Mouse (Mus musculus) megakaryocyte progenitor cell, adult 5-6 weeks (primary cell): Measurements from ENCODE around the gene Rab37. TPM values are rescaled to one million over a fixed set of nuclear protein-coding genes. Genes with fewer than 3 reads are reported as not detected.

ENCODE experiments used
- ATAC-seq: replicated peaks from 2 replicates; pipeline ENCODE4 v1.8.0; 2016; ENCODE audit warnings: mild to moderate bottlenecking, moderate TSS enrichment, inconsistent platforms; ENCODE audit not compliant: poor library complexity
- total RNA-seq, 2 experiments: library from RNA; stranded (forward) in 1 of 2; stranded (reverse) in 1 of 2; fragments of 157-497, 149-512 nt in 1 of 2; fragments of 200-1000 nt in 1 of 2; gene quantifications; 2 replicates each; pipeline versions ENCODE4 v1.2.3 to v1.2.4; 2015 to 2017

The Rab37 gene
- total RNA-seq, 2 experiments from 2014 or later, result 8.5 to 9.6 TPM

GRCm38 (mm10) chr11:115189304-115189703 lies 98.1 kb downstream of the Rab37 start:
- peak; percentile 22 for ATAC-seq

GRCm38 (mm10) chr11:115192180-115192579 lies 100.9 kb downstream of the Rab37 start:
- no peak for ATAC-seq

GRCm38 (mm10) chr11:115194693-115195092 lies 103.5 kb downstream of the Rab37 start:
- no peak for ATAC-seq

- ATAC-seq, result peak; percentile 85
These were observed 104.7 kb downstream of the Rab37 start for GRCm38 (mm10) chr11:115195933-115196332.

- ATAC-seq, result no peak
These were observed 106.3 kb downstream of the Rab37 start for GRCm38 (mm10) chr11:115197558-115197957.

- ATAC-seq, result no peak
These were observed 107.7 kb downstream of the Rab37 start for GRCm38 (mm10) chr11:115198932-115199384.

- ATAC-seq, result no peak
These were observed 109.3 kb downstream of the Rab37 start for GRCm38 (mm10) chr11:115200520-115200919.

- peak; percentile 97 for ATAC-seq
These were observed 111.1 kb downstream of the Rab37 start for GRCm38 (mm10) chr11:115202316-115202715.

GRCm38 (mm10) chr11:115202756-115203155 lies 111.5 kb downstream of the Rab37 start:
- no peak for ATAC-seq

GRCm38 (mm10) chr11:115208126-115208525 lies 116.9 kb downstream of the Rab37 start:
- no peak for ATAC-seq

- peak; percentile 84 for ATAC-seq
These were observed 117.8 kb downstream of the Rab37 start for GRCm38 (mm10) chr11:115208776-115209732.

- no peak for ATAC-seq
These were observed 118.7 kb downstream of the Rab37 start for GRCm38 (mm10) chr11:115209958-115210357.

Other genes starting within 250 kb of the Rab37 start
- not detected in 2 replicates for gene Gprc5c, start 240.3 kb upstream of the Rab37 start, total RNA-seq (2015)
- 0.67 TPM in 1 of 2 replicates, not detected in the other for gene Gprc5c, start 240.3 kb upstream of the Rab37 start, total RNA-seq (2017)
- gene Cd300a, start 201.4 kb upstream of the Rab37 start, total RNA-seq (2015), result 7.7 and 8.9 TPM in 2 replicates
- gene Cd300a, start 201.4 kb upstream of the Rab37 start, total RNA-seq (2017), result 14.2 and 29.7 TPM in 2 replicates
- gene Cd300lb, start 157.0 kb upstream of the Rab37 start, total RNA-seq (2015), result 18.8 and 25.5 TPM in 2 replicates
- gene Cd300lb, start 157.0 kb upstream of the Rab37 start, total RNA-seq (2017), result 12.1 and 15.6 TPM in 2 replicates
- 0.39 and 1.8 TPM in 2 replicates for gene Cd300c, start 122.3 kb upstream of the Rab37 start, total RNA-seq (2015)
- not detected in 2 replicates for gene Cd300c, start 122.3 kb upstream of the Rab37 start, total RNA-seq (2017)
- 1.1 and 1.3 TPM in 2 replicates for gene Cd300ld, start 101.5 kb upstream of the Rab37 start, total RNA-seq (2015)
- 0.51 and 0.67 TPM in 2 replicates for gene Cd300ld, start 101.5 kb upstream of the Rab37 start, total RNA-seq (2017)
- 2.5 and 3.8 TPM in 2 replicates for gene Cd300c2, start 89.6 kb upstream of the Rab37 start, total RNA-seq (2015)
- gene Cd300c2, start 89.6 kb upstream of the Rab37 start, total RNA-seq (2017), result 1.00 and 2.0 TPM in 2 replicates
- gene Cd300ld2, start 75.2 kb upstream of the Rab37 start, total RNA-seq (2015), result 0.54 and 0.72 TPM in 2 replicates
- gene Cd300ld2, start 75.2 kb upstream of the Rab37 start, total RNA-seq (2017), result not detected in 2 replicates
- gene Cd300ld4, start 64.4 kb upstream of the Rab37 start, total RNA-seq (2015), result 0.22 TPM in 1 of 2 replicates, not detected in the other
- not detected in 2 replicates for gene Cd300ld4, start 64.4 kb upstream of the Rab37 start, total RNA-seq (2017)
- 0.22 TPM in 1 of 2 replicates, not detected in the other for gene Cd300ld5, start 53.7 kb upstream of the Rab37 start, total RNA-seq (2015)
- gene Cd300ld5, start 53.7 kb upstream of the Rab37 start, total RNA-seq (2017), result not detected in 2 replicates
- 0.22 and 0.47 TPM in 2 replicates for gene Cd300ld3, start 43.0 kb upstream of the Rab37 start, total RNA-seq (2015)
- 0.78 TPM in 1 of 2 replicates, not detected in the other for gene Cd300ld3, start 43.0 kb upstream of the Rab37 start, total RNA-seq (2017)
- gene Cd300e, start 29.3 kb upstream of the Rab37 start, total RNA-seq (2015), result 0.17 and 0.42 TPM in 2 replicates
- 0.10 and 0.25 TPM in 2 replicates for gene Cd300e, start 29.3 kb upstream of the Rab37 start, total RNA-seq (2017)
- 2.1 and 2.3 TPM in 2 replicates for gene Cd300lf, start 42.6 kb downstream of the Rab37 start, total RNA-seq (2015)
- 1.6 and 1.8 TPM in 2 replicates for gene Cd300lf, start 42.6 kb downstream of the Rab37 start, total RNA-seq (2017)
- 51.4 TPM in 2 replicates for gene Slc9a3r1, start 71.9 kb downstream of the Rab37 start, total RNA-seq (2015)
- gene Slc9a3r1, start 71.9 kb downstream of the Rab37 start, total RNA-seq (2017), result 44.7 and 49.4 TPM in 2 replicates
- gene Tmem104, start 96.1 kb downstream of the Rab37 start, total RNA-seq (2015), result 7.8 and 8.3 TPM in 2 replicates
- gene Tmem104, start 96.1 kb downstream of the Rab37 start, total RNA-seq (2017), result 2.4 and 8.2 TPM in 2 replicates
- gene Nat9, start 96.4 kb downstream of the Rab37 start, total RNA-seq (2015), result 17.4 and 17.8 TPM in 2 replicates
- 20.2 and 25.5 TPM in 2 replicates for gene Nat9, start 96.4 kb downstream of the Rab37 start, total RNA-seq (2017)
- gene Grin2c, start 175.8 kb downstream of the Rab37 start, total RNA-seq (2015), result not detected in 2 replicates
- gene Grin2c, start 175.8 kb downstream of the Rab37 start, total RNA-seq (2017), result not detected in 2 replicates
- gene Fdxr, start 185.6 kb downstream of the Rab37 start, total RNA-seq (2015), result 9.1 and 9.8 TPM in 2 replicates
- gene Fdxr, start 185.6 kb downstream of the Rab37 start, total RNA-seq (2017), result 14.2 and 19.1 TPM in 2 replicates
- 0.30 and 0.71 TPM in 2 replicates for gene Fads6, start 206.2 kb downstream of the Rab37 start, total RNA-seq (2015)
- gene Fads6, start 206.2 kb downstream of the Rab37 start, total RNA-seq (2017), result 0.87 and 2.2 TPM in 2 replicates
- gene Otop2, start 215.7 kb downstream of the Rab37 start, total RNA-seq (2015), result not detected in 2 replicates
- gene Otop2, start 215.7 kb downstream of the Rab37 start, total RNA-seq (2017), result not detected in 2 replicates
- gene Ush1g, start 230.6 kb downstream of the Rab37 start, total RNA-seq (2015), result not detected in 2 replicates
- gene Ush1g, start 230.6 kb downstream of the Rab37 start, total RNA-seq (2017), result not detected in 2 replicates
- not detected in 2 replicates for gene Otop3, start 243.3 kb downstream of the Rab37 start, total RNA-seq (2015)
- not detected in 2 replicates for gene Otop3, start 243.3 kb downstream of the Rab37 start, total RNA-seq (2017)